Mouse (Mus musculus) left cerebral cortex, adult 2 months (tissue): ENCODE results near the gene Fcor. TPM values are rescaled to one million over a fixed set of nuclear protein-coding genes. Genes with fewer than 3 reads are reported as not detected.
A peak's percentile ranks its signal among the peaks of the same experiment; 100 is the strongest.

Source experiments
- DNase-seq, 2 experiments: peaks; one replicate each; pipeline ENCODE4 v3.0.0; 2021 to 2022; ENCODE audit warnings: low spot score in 2 of 2, mixed read lengths in 1 of 2; ENCODE audit errors: extremely low spot score in 1 of 2
- H3K27ac ChIP-seq: fragments of 200-600 bp; 2 replicates; pipeline ENCODE4 v1.8.1; 2022
- H3K4me3 ChIP-seq: fragments of 200-600 bp; 2 replicates; pipeline ENCODE4 v1.8.1; 2022
- CTCF ChIP-seq: fragments of 200-600 bp; IDR thresholded peaks from 2 replicates; pipeline ENCODE4 v1.8.1; 2022; ENCODE audit warnings: antibody characterized with exemption, mild to moderate bottlenecking, moderate library complexity
- intact Hi-C: fragments of 180-260 bp; cut with DNase I; formaldehyde crosslinking; loops from one replicate; pipeline ENCODE4 v1.15.1; 2025
- total RNA-seq, 2 experiments: library from RNA; stranded (reverse); gene quantifications; 2 replicates each; pipeline ENCODE4 v1.2.3; 2021

Gene Fcor
- total RNA-seq, 2 experiments from 2014 or later: 10.8 to 14.2 TPM

DNA sequence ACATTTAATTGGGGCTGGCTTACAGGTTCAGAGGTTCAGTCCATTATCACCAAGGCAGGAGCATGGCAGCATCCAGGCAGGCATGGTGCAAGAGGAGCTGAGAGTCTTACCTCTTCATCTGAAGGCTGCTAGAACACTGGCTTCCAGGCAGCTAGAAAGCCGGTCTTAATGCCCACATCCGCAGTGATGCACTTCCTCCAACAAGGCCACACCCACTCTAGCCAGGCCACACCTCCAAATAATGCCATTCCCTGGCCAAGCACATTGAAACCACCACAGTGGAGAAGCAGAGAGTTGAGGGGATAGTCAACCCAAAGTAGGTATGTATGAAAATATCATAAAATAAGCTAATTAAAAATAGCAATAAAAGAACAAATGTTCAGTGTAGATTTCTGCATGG is 1.8 kb downstream of the Fcor start:
- TF ChIP-seq CTCF: no peak
- no peak overlapping the region for H3K27ac ChIP-seq
- no peak for DNase-seq
- intact Hi-C loops: loop anchor here (10.0 kb wide), 1 partner anchor 316 kb away; the partner anchor contains the start of gene A430078G23Rik
- no peak overlapping the region for H3K4me3 ChIP-seq

GRCm38 (mm10) chr8:3665507-3665906 is 6.7 kb downstream of the Fcor start, which contains the start of gene Mcemp1:
Gene Mcemp1, plus strand, starts transcription at chr8:3665754.
- H3K27ac ChIP-seq: no peak within 1 kb of the TSS
- TF ChIP-seq CTCF: no peak
- DNase-seq: no peak
- intact Hi-C loops: no loop called here
- no peak within 1 kb of the TSS for H3K4me3 ChIP-seq

DNA sequence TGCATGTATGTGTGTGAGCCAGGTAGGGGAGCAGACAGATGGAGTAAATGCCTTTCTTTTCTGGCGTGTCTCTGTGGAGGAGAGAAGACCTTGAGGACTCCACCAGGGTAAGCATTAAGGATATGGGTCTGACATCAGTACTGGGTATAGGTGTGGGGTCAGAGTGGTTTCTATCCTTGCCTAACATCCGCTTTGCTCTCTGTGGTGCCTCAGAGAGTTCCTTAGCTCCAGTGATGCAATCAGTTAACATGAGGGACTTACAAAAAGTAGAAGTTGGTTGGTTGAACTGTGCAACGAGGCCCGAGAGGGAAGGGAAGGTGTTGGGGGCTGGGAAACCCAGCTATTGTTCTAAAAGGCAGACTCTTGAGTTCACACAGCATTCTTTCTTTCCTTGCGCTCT is 7.8 kb downstream of the Fcor start:
- intact Hi-C loops: no loop called here
- no peak for DNase-seq
- no peak for TF ChIP-seq CTCF
- H3K4me3 ChIP-seq: no peak overlapping the region
- no peak overlapping the region for H3K27ac ChIP-seq

GRCm38 (mm10) chr8:3660889-3661288 is 11.3 kb downstream of the Fcor start:
- Histone ChIP-seq H3K4me3 (no peak overlapping the region), H3K27ac (no peak overlapping the region)
- no peak for TF ChIP-seq CTCF
- no peak for DNase-seq
- intact Hi-C loops: no loop called here

DNA sequence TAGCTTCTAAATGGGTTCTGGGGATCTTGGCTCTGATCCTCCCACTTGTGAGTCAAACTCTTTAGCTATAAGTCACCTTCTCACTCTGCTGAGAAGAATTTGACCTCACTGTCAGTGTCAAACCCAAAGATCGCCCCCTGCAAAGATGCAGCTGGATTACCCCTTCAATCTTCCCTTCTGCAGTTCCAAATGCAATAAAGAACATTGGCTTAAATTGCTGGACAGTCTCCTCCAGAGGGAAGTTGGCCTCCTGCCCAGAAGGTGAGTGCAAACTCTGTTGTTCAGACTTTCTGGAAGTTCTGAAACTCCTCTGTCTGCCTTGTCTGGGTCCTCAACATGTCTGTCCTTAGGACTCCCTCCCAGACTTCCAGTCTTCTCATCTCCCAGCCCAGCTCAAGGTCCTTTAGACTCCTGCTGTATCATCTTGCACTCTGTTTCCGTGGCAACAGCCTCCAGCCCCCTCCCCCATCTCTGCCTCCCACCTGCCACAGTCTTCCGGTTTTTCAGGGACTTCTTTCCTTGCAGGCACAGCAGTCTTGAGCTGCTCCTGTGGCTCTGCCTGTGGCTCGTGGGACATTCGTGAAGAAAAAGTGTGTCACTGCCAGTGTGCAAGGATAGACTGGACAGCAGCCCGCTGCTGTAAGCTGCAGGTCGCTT is 15.3 kb downstream of the Fcor start:
- DNase-seq: peak; percentile 35 to 49
- no peak for TF ChIP-seq CTCF
- no peak overlapping the region for H3K4me3 ChIP-seq
- intact Hi-C loops: no loop called here
- no peak overlapping the region for H3K27ac ChIP-seq

GRCm38 (mm10) chr8:3655526-3655925 is 16.6 kb downstream of the Fcor start, which contains the start of gene Retn:
Gene Retn, plus strand, starts transcription at chr8:3655770.
- intact Hi-C loops: no loop called here

DNA sequence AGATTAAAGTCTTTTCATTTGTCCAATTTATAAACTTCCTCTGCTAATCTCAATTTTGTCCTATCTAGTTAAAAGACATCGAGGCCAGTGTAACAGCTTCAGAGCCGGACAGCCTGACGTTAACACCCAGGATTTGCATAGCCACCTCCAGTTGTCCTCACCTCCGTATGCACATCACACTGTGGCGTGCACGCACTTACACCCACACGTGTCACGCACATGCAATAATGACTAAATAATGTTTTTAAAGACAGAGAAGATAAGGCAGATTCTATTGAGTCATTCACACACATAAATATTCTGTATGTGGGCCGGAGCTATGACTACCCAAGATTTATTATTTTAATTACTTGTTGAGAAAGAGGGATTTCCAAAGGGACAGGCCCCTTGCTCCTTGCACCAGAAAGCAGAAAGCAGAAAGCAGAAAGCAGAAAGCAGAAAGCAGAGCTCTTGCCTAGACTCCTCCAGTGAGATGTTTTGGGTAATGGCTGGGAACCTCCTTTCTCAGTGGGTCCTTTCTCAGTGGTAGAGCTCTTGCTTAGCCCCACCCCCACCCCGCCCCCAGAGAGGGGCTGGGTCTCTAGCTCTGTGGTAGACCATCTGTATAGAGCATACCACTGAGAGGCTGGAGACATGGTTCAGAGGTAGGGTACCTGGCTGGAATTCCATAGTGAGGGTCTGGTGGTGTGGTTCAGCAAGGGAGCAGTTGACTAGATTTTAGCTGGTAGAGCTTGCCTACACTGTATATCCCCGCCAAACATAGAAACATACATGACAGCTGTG is 17.2 kb downstream of the Fcor start:
- H3K4me3 ChIP-seq: no peak overlapping the region
- intact Hi-C loops: no loop called here
- DNase-seq: no peak
- TF ChIP-seq CTCF: no peak
- no peak overlapping the region for H3K27ac ChIP-seq

More at GRCm38 (mm10) chr8:3655526-3655925, 16.6 kb downstream of the Fcor start, which contains the start of gene Retn:
- Histone ChIP-seq H3K4me3 (no peak within 1 kb of the TSS), H3K27ac (no peak within 1 kb of the TSS)
- TF ChIP-seq CTCF: no peak
- no peak for DNase-seq

DNA sequence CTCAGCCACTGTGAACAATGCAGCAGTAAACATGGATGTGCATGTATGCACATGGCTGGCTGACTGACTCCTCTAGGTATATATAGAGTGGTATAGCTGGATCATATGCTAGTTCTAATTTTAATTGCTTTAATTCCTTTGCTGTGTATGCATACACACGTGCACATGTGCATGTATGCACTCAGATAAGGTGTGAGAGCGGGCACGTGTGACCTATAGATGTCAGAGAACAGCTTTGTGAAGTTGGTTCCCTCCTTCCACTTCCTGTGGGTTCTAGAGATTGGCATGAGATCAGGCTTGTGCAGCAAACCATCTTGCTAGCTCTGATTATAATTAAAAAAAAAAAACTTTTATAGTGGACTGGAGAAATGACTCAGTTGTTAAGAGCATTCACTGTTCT is 19.3 kb downstream of the Fcor start:
- no peak for DNase-seq
- Histone ChIP-seq H3K27ac (no peak overlapping the region), H3K4me3 (no peak overlapping the region)
- intact Hi-C loops: no loop called here
- no peak for TF ChIP-seq CTCF

GRCm38 (mm10) chr8:3648990-3649389 is 23.2 kb downstream of the Fcor start:
- no peak overlapping the region for H3K4me3 ChIP-seq
- intact Hi-C loops: no loop called here
- no peak overlapping the region for H3K27ac ChIP-seq
- TF ChIP-seq CTCF: no peak
- DNase-seq: no peak

GRCm38 (mm10) chr8:3648268-3648667 is 23.9 kb downstream of the Fcor start:
- no peak for DNase-seq
- intact Hi-C loops: no loop called here
- TF ChIP-seq CTCF: no peak
- no peak overlapping the region for H3K27ac ChIP-seq
- no peak overlapping the region for H3K4me3 ChIP-seq

DNA sequence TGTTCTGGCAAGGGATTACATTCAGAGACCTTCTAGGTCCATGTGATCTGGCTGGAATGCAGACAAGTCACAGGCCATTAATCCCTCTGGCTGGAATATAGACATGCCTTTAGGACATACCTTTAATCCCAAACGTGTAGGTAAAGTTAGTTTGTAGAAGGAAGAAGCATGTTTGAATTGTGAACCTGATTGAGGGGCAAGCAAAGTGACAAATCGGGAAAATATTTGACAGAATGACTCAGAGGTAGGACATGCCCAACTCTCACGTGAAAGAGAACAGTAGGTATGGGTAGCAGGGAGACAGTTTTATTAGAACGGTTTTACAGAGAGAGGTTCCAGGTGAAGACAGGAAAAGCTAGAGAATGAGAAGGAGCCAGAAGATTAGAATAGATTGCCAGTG is 24.6 kb downstream of the Fcor start:
- Histone ChIP-seq H3K27ac (no peak overlapping the region), H3K4me3 (no peak overlapping the region)
- DNase-seq: no peak
- intact Hi-C loops: no loop called here
- TF ChIP-seq CTCF: no peak

DNA sequence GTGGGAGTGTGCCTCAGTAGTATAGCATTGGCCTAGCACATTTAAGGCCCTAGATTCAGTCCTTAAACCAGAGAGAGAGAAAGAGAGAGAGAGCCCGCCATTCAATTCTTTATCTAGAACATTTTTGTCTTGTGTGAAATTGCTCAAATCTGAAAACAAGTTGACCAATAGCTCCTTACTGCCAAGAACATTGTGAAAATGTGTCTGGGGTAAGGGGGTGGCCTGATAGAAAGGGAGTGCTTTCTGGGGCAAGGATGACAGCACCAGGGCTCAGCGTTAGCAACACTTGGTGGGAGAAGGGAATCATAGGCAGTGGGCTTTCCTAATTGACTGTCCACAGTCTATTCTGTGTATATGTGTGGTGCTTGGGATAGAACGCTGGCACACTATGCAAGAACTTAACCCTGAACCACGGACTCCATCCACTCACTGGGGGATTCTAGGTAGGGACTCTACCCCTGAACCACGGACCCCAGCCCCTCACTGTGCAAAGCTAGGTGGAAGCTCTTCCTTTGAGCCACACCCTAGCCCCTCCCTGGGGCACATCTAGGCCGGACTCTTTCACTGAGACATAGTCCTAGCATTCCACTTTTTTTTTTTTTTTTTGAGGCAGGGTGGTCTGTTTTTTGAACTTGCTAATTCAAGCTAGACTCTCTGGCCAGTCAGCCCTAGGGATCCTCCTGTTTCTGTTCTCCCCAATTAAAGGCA is 25.2 kb downstream of the Fcor start:
- no peak for TF ChIP-seq CTCF
- no peak for DNase-seq
- intact Hi-C loops: no loop called here
- H3K4me3 ChIP-seq: no peak overlapping the region
- no peak overlapping the region for H3K27ac ChIP-seq
